ENCODE assay signal across 14 mouse cellular contexts in genomic region chr8:95396752-95397151, GRCm38 (mm10). TPM values are rescaled to one million over a fixed set of nuclear protein-coding genes. Genes with fewer than 3 reads are reported as not detected.
A peak's percentile ranks its signal among the peaks of the same experiment; 100 is the strongest.
DNase-seq lines count a peak whose midpoint lies in the region; ATAC-seq lines count a peak whose summit lies in the region.
"Had no signal": no experiment of that assay in that cellular context is flagged by ENCODE, and none has a peak within 500 bp of the region (broad histone marks: within the 10 kb centered on the region; RNA-seq: fewer than 3 reads in every experiment).

No protein-coding gene starts in this region.

- ATAC-seq in lung, embryonic 16.5 days (ENCODE audit: low read depth): no peak
- peak; percentile 31; the same call in 1 of the 2 replicates for ATAC-seq in embryonic facial prominence, embryonic 14.5 days (ENCODE audit: low read depth)
- ATAC-seq in neural tube, embryonic 13.5 days (ENCODE audit: low read depth): no peak
- ATAC-seq: inflammation-experienced regulatory T-cells, adult 6 months; liver, embryonic 12.5 days had no signal

- H3K4me1 ChIP-seq in lung, embryonic 16.5 days (replicated peaks; ENCODE audit: control insufficient read depth, insufficient read depth, low read length): peaks cover 20% of the 10 kb centered on the region
- peaks cover 13% of the 10 kb centered on the region for H3K4me1 ChIP-seq in embryonic facial prominence, embryonic 14.5 days (ENCODE audit: control insufficient read depth, insufficient read depth, low read length)
- peaks cover 36% of the 10 kb centered on the region for H3K4me1 ChIP-seq in neural tube, embryonic 13.5 days (replicated peaks)

- peak overlapping the region; percentile 41 for H3K27ac ChIP-seq in lung, embryonic 16.5 days (ENCODE audit: low read length)
- peak overlapping the region; percentile 48; the same call in 1 of the 2 replicates for H3K27ac ChIP-seq in embryonic facial prominence, embryonic 14.5 days (replicated peaks; ENCODE audit: low read depth, low read length)
- 0 out of 2 replicates have a peak overlapping the region, but pooled peaks have one; percentile 29 for H3K27ac ChIP-seq in neural tube, embryonic 13.5 days (replicated peaks)
- H3K27ac ChIP-seq: midbrain, embryonic 12.5 days had no signal

- H3K27me3 ChIP-seq in lung, embryonic 16.5 days (ENCODE audit: control insufficient read depth, insufficient read depth, low read depth, low read length): no peaks in the 10 kb centered on the region
- no peaks in the 10 kb centered on the region for H3K27me3 ChIP-seq in embryonic facial prominence, embryonic 14.5 days (replicated peaks; ENCODE audit: control insufficient read depth, insufficient read depth, low read length)
- H3K27me3 ChIP-seq in neural tube, embryonic 13.5 days: no peaks in the 10 kb centered on the region
- H3K27me3 ChIP-seq: midbrain, embryonic 12.5 days had no signal

- 43% methylated on average over 11 of the region's 11 CpGs for WGBS in lung, embryonic 16.5 days
- WGBS in embryonic facial prominence, embryonic 14.5 days: 42% methylated on average over 11 of the region's 11 CpGs
- WGBS in neural tube, embryonic 13.5 days: 74% methylated on average over 11 of the region's 11 CpGs

- H3K9ac ChIP-seq in lung, embryonic 16.5 days (ENCODE audit: low read length): no peak overlapping the region
- no peak overlapping the region for H3K9ac ChIP-seq in embryonic facial prominence, embryonic 14.5 days (ENCODE audit: low read depth, low read length)
- H3K9ac ChIP-seq in neural tube, embryonic 13.5 days: no peak overlapping the region
- H3K9ac ChIP-seq: liver, embryonic 12.5 days; midbrain, embryonic 12.5 days had no signal

- no peaks in the 10 kb centered on the region for H3K9me3 ChIP-seq in lung, embryonic 16.5 days (ENCODE audit: control insufficient read depth, low read length)
- no peaks in the 10 kb centered on the region for H3K9me3 ChIP-seq in embryonic facial prominence, embryonic 14.5 days (ENCODE audit: control insufficient read depth, low read length)
- no peaks in the 10 kb centered on the region for H3K9me3 ChIP-seq in neural tube, embryonic 13.5 days
- H3K9me3 ChIP-seq: liver, embryonic 12.5 days; midbrain, embryonic 12.5 days had no signal

- no peaks in the 10 kb centered on the region for H3K36me3 ChIP-seq in lung, embryonic 16.5 days (ENCODE audit: control insufficient read depth, insufficient read depth, low read length)
- H3K36me3 ChIP-seq in embryonic facial prominence, embryonic 14.5 days (ENCODE audit: control insufficient read depth, insufficient read depth, low read length): no peaks in the 10 kb centered on the region
- H3K36me3 ChIP-seq in neural tube, embryonic 13.5 days: no peaks in the 10 kb centered on the region
- H3K36me3 ChIP-seq: liver, embryonic 12.5 days; midbrain, embryonic 12.5 days had no signal

- H3K4me2 ChIP-seq in lung, embryonic 16.5 days (ENCODE audit: low read depth, low read length): no peak overlapping the region
- H3K4me2 ChIP-seq in embryonic facial prominence, embryonic 14.5 days (ENCODE audit: low read depth, low read length): no peak overlapping the region
- H3K4me2 ChIP-seq in neural tube, embryonic 13.5 days: no peak overlapping the region
- H3K4me2 ChIP-seq: liver, embryonic 12.5 days; midbrain, embryonic 12.5 days had no signal

- DNase-seq in gastrocnemius, postnatal 10 days: peak; percentile 13
- no peak for DNase-seq in gastrocnemius, postnatal 4 days (ENCODE audit: low spot score in 2 of 2)
- DNase-seq in lung, postnatal 4 days: no peak
- DNase-seq in embryonic facial prominence, embryonic 14.5 days (ENCODE audit: low spot score): peak; percentile 51
- DNase-seq in right cerebral cortex, postnatal 4 days: no peak
- no peak for DNase-seq in cerebellum, adult 11 months
- DNase-seq: adrenal gland, postnatal 14 days; B cell, adult 2 months; cerebellum, adult 11-12 months had no signal

- H3K4me3 ChIP-seq in lung, embryonic 16.5 days (ENCODE audit: low read length): no peak overlapping the region
- H3K4me3 ChIP-seq in embryonic facial prominence, embryonic 14.5 days (ENCODE audit: low read depth, low read length): no peak overlapping the region
- H3K4me3 ChIP-seq in neural tube, embryonic 13.5 days: no peak overlapping the region
- H3K4me3 ChIP-seq: liver, embryonic 12.5 days; midbrain, embryonic 12.5 days had no signal

RNA-seq across cellular contexts. Expression of gene Cfap20, which starts 37.9 kb away (rescaled TPM):
- total RNA-seq in gastrocnemius, postnatal 10 days (2021): 10 to 100 TPM; 19.5 to 28.8 TPM
- 10 to 100 TPM; 31.5 to 38.3 TPM for total RNA-seq in gastrocnemius, postnatal 4 days (2021)
- polyA plus RNA-seq in lung, embryonic 16.5 days (2015; fragmentation: Nextera tagmentation; extraction: Ambion mirVana): 149 and 156 TPM in 2 replicates
- 150 and 152 TPM in 2 replicates for polyA plus RNA-seq in embryonic facial prominence, embryonic 14.5 days (2014; fragmentation: Nextera tagmentation; extraction: Ambion mirVana)
- 124 and 128 TPM in 2 replicates for polyA plus RNA-seq in neural tube, embryonic 13.5 days (2015; fragmentation: Nextera tagmentation; extraction: Ambion mirVana)

RNA-seq across cellular contexts. Expression of gene Mmp15, which starts 44.7 kb away (rescaled TPM):
- 10 to 100 TPM; 37.5 to 44.2 TPM for total RNA-seq in gastrocnemius, postnatal 10 days (2021)
- 10 to 100 TPM; 51.0 to 54.5 TPM for total RNA-seq in gastrocnemius, postnatal 4 days (2021)
- polyA plus RNA-seq in lung, embryonic 16.5 days (2015; fragmentation: Nextera tagmentation; extraction: Ambion mirVana): 13.1 and 14.1 TPM in 2 replicates
- polyA plus RNA-seq in embryonic facial prominence, embryonic 14.5 days (2014; fragmentation: Nextera tagmentation; extraction: Ambion mirVana): 14.9 and 15.3 TPM in 2 replicates
- 26.9 and 29.1 TPM in 2 replicates for polyA plus RNA-seq in neural tube, embryonic 13.5 days (2015; fragmentation: Nextera tagmentation; extraction: Ambion mirVana)

Comparison
In these comparisons a context has a peak if more than half of its experiments do, and no peak if none do; other contexts are left out.
1. DNase-seq: peak in gastrocnemius, postnatal 10 days (single experiment) and embryonic facial prominence, embryonic 14.5 days (single experiment); none in gastrocnemius, postnatal 4 days (0 of 2), lung, postnatal 4 days (0 of 2), right cerebral cortex, postnatal 4 days (single experiment) and cerebellum, adult 11 months (single experiment).
2. Peak in every context shown above with its lines, with median percentiles within 50 percentile points of each other: H3K27ac ChIP-seq.